Mouse (Mus musculus): ENCODE measurements around the gene Hacd2. TPM values are rescaled to one million over a fixed set of nuclear protein-coding genes. Genes with fewer than 3 reads are reported as not detected.
A peak's percentile ranks its signal among the peaks of the same experiment; 100 is the strongest.

Hacd2 gene
- 36.0 and 47.8 TPM in 2 replicates for polyA plus RNA-seq (2016; fragmentation: Nextera tagmentation; extraction: Ambion mirVana)

- peaks cover 3% of the 10 kb centered on the region; the same call in 1 of the 2 replicates for H3K27me3 ChIP-seq (replicated peaks)
- peak within 1 kb of the TSS; percentile 57 for H3K27ac ChIP-seq
- peaks cover 3% of the 10 kb centered on the region for H3K36me3 ChIP-seq
- no peaks in the 10 kb centered on the region for H3K9me3 ChIP-seq
- peak; percentile 99 for ATAC-seq (ENCODE audit: low FRiP score, low read depth)
- H3K9ac ChIP-seq, result peak within 1 kb of the TSS; percentile 78
- H3K4me1 ChIP-seq, result 0 out of 2 replicates have a peak, but pooled peaks cover 2% of the 10 kb centered on the region
- peak within 1 kb of the TSS; percentile 81 for H3K4me3 ChIP-seq
- WGBS, result under 1% methylated on average over 91 of the region's 97 CpGs
- peak within 1 kb of the TSS; percentile 68 for H3K4me2 ChIP-seq (replicated peaks)
Measured at GRCm38 (mm10) chr16:35022242-35023137, at the start of gene Hacd2. TSS of gene Hacd2 (plus strand) at chr16:35022428.

- 88% methylated on average over 12 of the region's 12 CpGs for WGBS
- H3K27ac ChIP-seq, result no peak overlapping the region
- no peak overlapping the region for H3K4me3 ChIP-seq
- H3K9me3 ChIP-seq, result no peaks in the 10 kb centered on the region
- no peak overlapping the region for H3K4me2 ChIP-seq (replicated peaks)
- H3K4me1 ChIP-seq, result no peaks in the 10 kb centered on the region
- no peaks in the 10 kb centered on the region for H3K27me3 ChIP-seq (replicated peaks)
- no peak for ATAC-seq (ENCODE audit: low FRiP score, low read depth)
- no peaks in the 10 kb centered on the region for H3K36me3 ChIP-seq
- H3K9ac ChIP-seq, result no peak overlapping the region
Measured at GRCm38 (mm10) chr16:34972471-34972870, 49.8 kb upstream of the Hacd2 start.

- no peak overlapping the region for H3K9ac ChIP-seq
- H3K4me2 ChIP-seq (replicated peaks), result no peak overlapping the region
- H3K4me3 ChIP-seq, result no peak overlapping the region
- H3K4me1 ChIP-seq, result no peaks in the 10 kb centered on the region
- no peaks in the 10 kb centered on the region for H3K9me3 ChIP-seq
- no peaks in the 10 kb centered on the region for H3K27me3 ChIP-seq (replicated peaks)
- H3K36me3 ChIP-seq, result no peaks in the 10 kb centered on the region
- no peak for ATAC-seq (ENCODE audit: low FRiP score, low read depth)
- no peak overlapping the region for H3K27ac ChIP-seq
- 63% methylated on average over 2 of the region's 2 CpGs for WGBS
Measured at GRCm38 (mm10) chr16:34975544-34975943, 46.7 kb upstream of the Hacd2 start.

DNA sequence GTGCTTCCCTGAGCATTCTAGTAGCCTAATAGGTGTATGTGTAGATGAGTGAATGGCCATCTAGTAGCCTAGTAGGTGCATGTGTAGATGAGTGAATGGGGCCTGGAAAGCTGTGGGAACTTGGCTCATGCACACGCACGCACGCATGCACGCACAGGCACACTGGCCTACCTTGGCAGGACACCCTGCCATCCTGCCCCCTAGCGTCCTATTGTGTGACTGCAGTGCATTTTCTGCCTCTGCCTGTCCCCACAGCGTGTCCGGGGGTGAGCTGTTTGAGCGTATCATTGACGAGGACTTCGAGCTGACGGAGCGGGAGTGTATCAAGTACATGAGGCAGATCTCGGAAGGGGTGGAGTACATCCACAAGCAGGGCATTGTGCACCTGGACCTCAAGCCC is 45.6 kb upstream of the Hacd2 start:
- Histone ChIP-seq H3K4me3 (no peak overlapping the region), H3K27me3 (replicated peaks) (no peaks in the 10 kb centered on the region), H3K9ac (no peak overlapping the region), H3K4me2 (replicated peaks) (no peak overlapping the region), H3K9me3 (no peaks in the 10 kb centered on the region), H3K27ac (no peak overlapping the region), H3K4me1 (no peaks in the 10 kb centered on the region), H3K36me3 (no peaks in the 10 kb centered on the region)
- 81% methylated on average over 13 of the region's 13 CpGs for WGBS
- no peak for ATAC-seq (ENCODE audit: low FRiP score, low read depth)

DNA sequence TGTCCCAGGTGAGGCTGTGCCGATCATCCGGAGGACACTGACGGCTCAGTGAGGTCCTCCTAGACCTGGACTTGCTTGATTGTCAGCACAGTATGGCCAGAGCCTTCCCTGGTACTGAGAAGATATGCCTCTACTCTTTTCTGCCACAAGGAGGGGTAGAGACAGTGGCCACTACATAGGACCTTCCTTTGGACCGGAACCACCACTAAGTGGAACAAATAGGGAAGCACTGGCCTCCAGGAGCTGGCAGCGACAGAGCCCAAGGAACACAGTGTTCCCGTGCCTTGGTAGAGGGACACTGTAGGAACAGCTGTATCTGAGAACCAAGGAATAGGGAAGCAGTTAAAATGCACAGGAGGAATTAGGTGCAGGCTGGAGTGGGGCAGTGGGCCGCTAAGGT is 44.2 kb upstream of the Hacd2 start:
- 93% methylated on average over 7 of the region's 7 CpGs for WGBS
- Histone ChIP-seq H3K36me3 (no peaks in the 10 kb centered on the region), H3K4me1 (no peaks in the 10 kb centered on the region), H3K27me3 (replicated peaks) (no peaks in the 10 kb centered on the region), H3K4me2 (replicated peaks) (no peak overlapping the region), H3K9me3 (no peaks in the 10 kb centered on the region), H3K4me3 (no peak overlapping the region), H3K9ac (no peak overlapping the region), H3K27ac (no peak overlapping the region)
- no peak for ATAC-seq (ENCODE audit: low FRiP score, low read depth)

DNA sequence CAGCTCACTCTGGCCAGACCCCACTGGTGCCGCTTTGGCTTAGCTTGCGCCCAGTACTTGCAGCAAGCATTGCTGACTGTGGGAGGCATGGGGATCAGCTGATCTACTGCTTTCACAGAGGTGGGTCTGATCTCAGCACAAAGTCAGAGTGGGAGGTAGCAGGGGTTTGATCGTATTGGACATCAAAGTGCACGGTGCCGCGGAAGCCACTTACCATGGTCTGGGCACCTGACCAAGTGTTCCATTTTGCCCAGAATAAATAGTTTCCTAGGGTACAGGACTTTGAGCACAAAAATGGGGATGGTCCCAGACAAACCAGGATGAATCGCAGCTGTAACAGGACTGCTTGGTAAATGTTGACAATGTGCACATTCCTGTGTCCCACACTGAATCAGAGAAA is 41.2 kb upstream of the Hacd2 start:
- H3K4me3 ChIP-seq, result no peak overlapping the region
- H3K4me2 ChIP-seq (replicated peaks), result no peak overlapping the region
- H3K9me3 ChIP-seq, result no peaks in the 10 kb centered on the region
- H3K36me3 ChIP-seq, result no peaks in the 10 kb centered on the region
- 88% methylated on average over 7 of the region's 7 CpGs for WGBS
- no peaks in the 10 kb centered on the region for H3K27me3 ChIP-seq (replicated peaks)
- no peak overlapping the region for H3K9ac ChIP-seq
- ATAC-seq (ENCODE audit: low FRiP score, low read depth), result no peak
- no peak overlapping the region for H3K27ac ChIP-seq
- H3K4me1 ChIP-seq, result no peaks in the 10 kb centered on the region

GRCm38 (mm10) chr16:34984203-34985030 is 37.8 kb upstream of the Hacd2 start:
- no peak overlapping the region for H3K27ac ChIP-seq
- H3K4me1 ChIP-seq, result no peaks in the 10 kb centered on the region
- no peaks in the 10 kb centered on the region for H3K36me3 ChIP-seq
- WGBS, result 56% methylated on average over 11 of the region's 11 CpGs
- no peak overlapping the region for H3K9ac ChIP-seq
- H3K27me3 ChIP-seq (replicated peaks), result no peaks in the 10 kb centered on the region
- H3K9me3 ChIP-seq, result no peaks in the 10 kb centered on the region
- ATAC-seq (ENCODE audit: low FRiP score, low read depth), result no peak
- no peak overlapping the region for H3K4me2 ChIP-seq (replicated peaks)
- H3K4me3 ChIP-seq, result no peak overlapping the region

- Histone ChIP-seq H3K4me2 (replicated peaks) (no peak overlapping the region), H3K9me3 (no peaks in the 10 kb centered on the region), H3K27ac (no peak overlapping the region), H3K36me3 (no peaks in the 10 kb centered on the region), H3K9ac (no peak overlapping the region), H3K27me3 (replicated peaks) (no peaks in the 10 kb centered on the region), H3K4me1 (no peaks in the 10 kb centered on the region), H3K4me3 (no peak overlapping the region)
- ATAC-seq (ENCODE audit: low FRiP score, low read depth), result no peak
- WGBS, result 89% methylated on average over 2 of the region's 2 CpGs
Measured at GRCm38 (mm10) chr16:34985031-34985346, 37.2 kb upstream of the Hacd2 start.

- Histone ChIP-seq H3K9me3 (no peaks in the 10 kb centered on the region), H3K27ac (no peak overlapping the region), H3K27me3 (replicated peaks) (no peaks in the 10 kb centered on the region), H3K9ac (no peak overlapping the region), H3K4me2 (replicated peaks) (no peak overlapping the region), H3K4me1 (no peaks in the 10 kb centered on the region), H3K36me3 (no peaks in the 10 kb centered on the region), H3K4me3 (no peak overlapping the region)
- WGBS, result 85% methylated on average over 13 of the region's 13 CpGs
- no peak for ATAC-seq (ENCODE audit: low FRiP score, low read depth)
Measured at GRCm38 (mm10) chr16:34986211-34986825, 35.9 kb upstream of the Hacd2 start.

- no peak for ATAC-seq (ENCODE audit: low FRiP score, low read depth)
- Histone ChIP-seq H3K9me3 (no peaks in the 10 kb centered on the region), H3K36me3 (no peaks in the 10 kb centered on the region), H3K4me1 (0 out of 2 replicates have a peak, but pooled peaks cover 7% of the 10 kb centered on the region), H3K27ac (no peak overlapping the region), H3K9ac (no peak overlapping the region), H3K4me3 (no peak overlapping the region), H3K4me2 (replicated peaks) (no peak overlapping the region), H3K27me3 (replicated peaks) (no peaks in the 10 kb centered on the region)
- 79% methylated on average over 3 of the region's 3 CpGs for WGBS
Measured at GRCm38 (mm10) chr16:34991365-34991764, 30.9 kb upstream of the Hacd2 start.

GRCm38 (mm10) chr16:34992854-34993253 is 29.4 kb upstream of the Hacd2 start:
- H3K27me3 ChIP-seq (replicated peaks), result no peaks in the 10 kb centered on the region
- H3K9me3 ChIP-seq, result no peaks in the 10 kb centered on the region
- no peak overlapping the region for H3K9ac ChIP-seq
- no peak overlapping the region for H3K4me3 ChIP-seq
- no peaks in the 10 kb centered on the region for H3K36me3 ChIP-seq
- 89% methylated on average over 5 of the region's 5 CpGs for WGBS
- no peak for ATAC-seq (ENCODE audit: low FRiP score, low read depth)
- peaks cover 7% of the 10 kb centered on the region; the same call in 1 of the 2 replicates for H3K4me1 ChIP-seq
- no peak overlapping the region for H3K27ac ChIP-seq
- H3K4me2 ChIP-seq (replicated peaks), result no peak overlapping the region

- no peak overlapping the region for H3K27ac ChIP-seq
- no peak for ATAC-seq (ENCODE audit: low FRiP score, low read depth)
- WGBS, result 86% methylated on average over 10 of the region's 10 CpGs
Measured at GRCm38 (mm10) chr16:34993694-34994330, 28.4 kb upstream of the Hacd2 start.

More at GRCm38 (mm10) chr16:34993694-34994330, 28.4 kb upstream of the Hacd2 start:
- no peak overlapping the region for H3K4me3 ChIP-seq
- H3K9me3 ChIP-seq, result no peaks in the 10 kb centered on the region
- no peaks in the 10 kb centered on the region for H3K36me3 ChIP-seq
- no peaks in the 10 kb centered on the region for H3K27me3 ChIP-seq (replicated peaks)
- peaks cover 7% of the 10 kb centered on the region for H3K4me1 ChIP-seq
- no peak overlapping the region for H3K4me2 ChIP-seq (replicated peaks)
- H3K9ac ChIP-seq, result no peak overlapping the region

Measured in neural tube, embryonic 12.5 days (tissue).